Mouse (Mus musculus) liver, adult 2 months (tissue): Measurements from ENCODE around the gene Tes. TPM values are rescaled to one million over a fixed set of nuclear protein-coding genes. Genes with fewer than 3 reads are reported as not detected.

Source experiments
- DNase-seq: peaks from one replicate; pipeline ENCODE4 v3.0.0-alpha.2; 2011; ENCODE audit warnings: low read depth, low spot score; ENCODE audit errors: extremely low read depth
- H3K27ac ChIP-seq: fragments of 200-500 bp; replicated peaks from 2 replicates; pipeline ENCODE4 v1.5.1; 2012; ENCODE audit warnings: low read depth, mild to moderate bottlenecking, control low read depth, inconsistent platforms, low read length; ENCODE audit not compliant: insufficient read depth
- H3K27me3 ChIP-seq: fragments of 200-500 bp; 2 replicates; pipeline ENCODE4 v1.6.1; 2012; ENCODE audit warnings: mild to moderate bottlenecking, moderate library complexity, low read length, inconsistent platforms; ENCODE audit not compliant: control insufficient read depth, insufficient read depth
- H3K36me3 ChIP-seq: fragments of 200-500 bp; 2 replicates; pipeline ENCODE4 v1.6.1; 2012; ENCODE audit warnings: low read length, inconsistent platforms; ENCODE audit not compliant: control insufficient read depth, insufficient read depth
- H3K4me1 ChIP-seq: fragments of 200-500 bp; 2 replicates; pipeline ENCODE4 v1.6.1; 2011; ENCODE audit warnings: low read length; ENCODE audit not compliant: control insufficient read depth, insufficient read depth
- H3K4me3 ChIP-seq: fragments of 200-500 bp; 2 replicates; pipeline ENCODE4 v1.5.1; 2011; ENCODE audit warnings: low read depth, mild to moderate bottlenecking, control low read depth, low read length, moderate library complexity; ENCODE audit not compliant: insufficient read depth
- H3K79me2 ChIP-seq: fragments of 200-500 bp; 2 replicates; pipeline ENCODE4 v1.6.1; 2012; ENCODE audit warnings: inconsistent platforms, mild to moderate bottlenecking, low read length, moderate library complexity; ENCODE audit not compliant: control insufficient read depth, insufficient read depth
- H3K9ac ChIP-seq: fragments of 200-500 bp; 2 replicates; pipeline ENCODE4 v1.6.1; 2012; ENCODE audit warnings: low read depth, mild to moderate bottlenecking, control low read depth, inconsistent platforms, low read length
- CTCF ChIP-seq: fragments of 200-500 bp; IDR thresholded peaks from 2 replicates; pipeline ENCODE4 v1.5.1; 2011; ENCODE audit warnings: low read depth, low read length, control low read depth
- POLR2A ChIP-seq: fragments of 200-500 bp; IDR thresholded peaks from 2 replicates; pipeline ENCODE4 v1.6.1; 2011; ENCODE audit warnings: low read length, control low read depth; ENCODE audit not compliant: insufficient read depth; ENCODE audit errors: extremely low read depth
- WGBS: fragments of 180-500 bp; shearing (Covaris S2); methylation state at CpG from one replicate; pipeline ENCODE4 v1.1.7; 2018; 5-methylcytosine and 5-hydroxymethylcytosine counted together
- polyA plus RNA-seq: library from polyadenylated mRNA; depleted of rRNA; stranded (reverse); fragments of >200 nt; gene quantifications from 2 replicates; pipeline ENCODE4 v1.2.3, GENCODE M21; 2012
- total RNA-seq: library from RNA; depleted of rRNA; stranded (reverse); fragments of >200 nt; gene quantifications from 2 replicates; pipeline ENCODE4 v1.2.3, GENCODE M21; 2014

The Tes gene
- total and polyA plus RNA-seq, 2 experiments, result 0.67 to 1.9 TPM

- WGBS, result 92% methylated on average over 4 of the region's 4 CpGs
- Histone ChIP-seq H3K4me1 (no peaks in the 10 kb centered on the region), H3K27me3 (no peaks in the 10 kb centered on the region), H3K27ac (no peak overlapping the region), H3K9ac (no peak overlapping the region), H3K36me3 (no peaks in the 10 kb centered on the region), H3K4me3 (no peak overlapping the region), H3K79me2 (no peaks in the 10 kb centered on the region)
- TF ChIP-seq POLR2A, result no peak
- no peak for TF ChIP-seq CTCF
- DNase-seq, result no peak
Observed at GRCm38 (mm10) chr6:17082238-17082637, 17.3 kb downstream of the Tes start.

GRCm38 (mm10) chr6:17082800-17083199 is 17.9 kb downstream of the Tes start:
- 90% methylated on average over 5 of the region's 5 CpGs for WGBS
- Histone ChIP-seq H3K4me1 (no peaks in the 10 kb centered on the region), H3K27ac (no peak overlapping the region), H3K36me3 (no peaks in the 10 kb centered on the region), H3K79me2 (no peaks in the 10 kb centered on the region), H3K4me3 (no peak overlapping the region), H3K9ac (no peak overlapping the region), H3K27me3 (no peaks in the 10 kb centered on the region)
- TF ChIP-seq POLR2A (no peak), CTCF (no peak)
- DNase-seq, result no peak

- H3K27ac ChIP-seq, result no peak overlapping the region
- no peaks in the 10 kb centered on the region for H3K4me1 ChIP-seq
- H3K4me3 ChIP-seq, result no peak overlapping the region
- no peaks in the 10 kb centered on the region for H3K79me2 ChIP-seq
- TF ChIP-seq POLR2A (no peak), CTCF (peak; percentile 55; the same call in 1 of the 2 replicates)
- H3K36me3 ChIP-seq, result no peaks in the 10 kb centered on the region
- H3K9ac ChIP-seq, result no peak overlapping the region
- peak; percentile 34 for DNase-seq
- 61% methylated on average over 6 of the region's 6 CpGs for WGBS
- no peaks in the 10 kb centered on the region for H3K27me3 ChIP-seq
Observed at GRCm38 (mm10) chr6:17087485-17087884, 22.5 kb downstream of the Tes start.

- Histone ChIP-seq H3K27me3 (no peaks in the 10 kb centered on the region), H3K4me1 (no peaks in the 10 kb centered on the region), H3K36me3 (no peaks in the 10 kb centered on the region), H3K27ac (no peak overlapping the region), H3K4me3 (no peak overlapping the region), H3K79me2 (no peaks in the 10 kb centered on the region), H3K9ac (no peak overlapping the region)
- DNase-seq, result no peak
- 92% methylated on average over 8 of the region's 8 CpGs for WGBS
- no peak for TF ChIP-seq CTCF
Observed at GRCm38 (mm10) chr6:17097301-17097700, 32.4 kb downstream of the Tes start.

GRCm38 (mm10) chr6:17098559-17098958 is 33.6 kb downstream of the Tes start:
- H3K4me1 ChIP-seq, result no peaks in the 10 kb centered on the region
- no peak overlapping the region for H3K27ac ChIP-seq
- 96% methylated on average over 9 of the region's 9 CpGs for WGBS
- no peaks in the 10 kb centered on the region for H3K27me3 ChIP-seq
- DNase-seq, result no peak
- H3K79me2 ChIP-seq, result no peaks in the 10 kb centered on the region
- H3K9ac ChIP-seq, result no peak overlapping the region
- TF ChIP-seq CTCF, result no peak
- no peak for TF ChIP-seq POLR2A
- no peak overlapping the region for H3K4me3 ChIP-seq
- H3K36me3 ChIP-seq, result no peaks in the 10 kb centered on the region

GRCm38 (mm10) chr6:17099477-17100130 is 34.7 kb downstream of the Tes start:
- H3K4me3 ChIP-seq, result no peak overlapping the region
- no peak for DNase-seq
- no peak overlapping the region for H3K9ac ChIP-seq
- TF ChIP-seq CTCF (no peak), POLR2A (no peak)
- no peak overlapping the region for H3K27ac ChIP-seq
- 91% methylated on average over 25 of the region's 25 CpGs for WGBS
- no peaks in the 10 kb centered on the region for H3K36me3 ChIP-seq
- no peaks in the 10 kb centered on the region for H3K4me1 ChIP-seq
- no peaks in the 10 kb centered on the region for H3K79me2 ChIP-seq
- no peaks in the 10 kb centered on the region for H3K27me3 ChIP-seq
